Mouse (Mus musculus): ENCODE data around the gene Ranbp17. TPM values are rescaled to one million over a fixed set of nuclear protein-coding genes. Genes with fewer than 3 reads are reported as not detected.
A peak's percentile ranks its signal among the peaks of the same experiment; 100 is the strongest.

The Ranbp17 gene
- polyA plus RNA-seq (2015; fragmentation: Nextera tagmentation; extraction: Ambion mirVana): 3.3 and 4.2 TPM in 2 replicates

GRCm38 (mm10) chr11:33513376-33513991, at the start of gene Ranbp17:
TSS of gene Ranbp17 (minus strand) at chr11:33513746.
- Histone ChIP-seq H3K9me3 (replicated peaks) (no peaks in the 10 kb centered on the region), H3K4me1 (0 out of 2 replicates have a peak, but pooled peaks cover 4% of the 10 kb centered on the region), H3K36me3 (no peaks in the 10 kb centered on the region), H3K9ac (peak within 1 kb of the TSS; percentile 58), H3K27me3 (no peaks in the 10 kb centered on the region), H3K27ac (replicated peaks) (no peak within 1 kb of the TSS), H3K4me3 (replicated peaks) (peak within 1 kb of the TSS; percentile 83), H3K4me2 (replicated peaks) (peak within 1 kb of the TSS; percentile 89)
- 4% methylated on average over 49 of the region's 72 CpGs for WGBS
- peak; percentile 87 for ATAC-seq (ENCODE audit: insufficient number of reproducible peaks, low FRiP score, low TSS enrichment, low read depth)

- Histone ChIP-seq H3K9ac (no peak overlapping the region), H3K36me3 (no peaks in the 10 kb centered on the region), H3K4me2 (replicated peaks) (no peak overlapping the region), H3K27ac (replicated peaks) (no peak overlapping the region), H3K9me3 (replicated peaks) (no peaks in the 10 kb centered on the region), H3K27me3 (no peaks in the 10 kb centered on the region), H3K4me1 (no peaks in the 10 kb centered on the region), H3K4me3 (replicated peaks) (no peak overlapping the region)
- no peak for ATAC-seq (ENCODE audit: insufficient number of reproducible peaks, low FRiP score, low TSS enrichment, low read depth)
- 71% methylated on average over 8 of the region's 8 CpGs for WGBS
Observed at GRCm38 (mm10) chr11:33554123-33554522, 40.6 kb upstream of the Ranbp17 start.

GRCm38 (mm10) chr11:33550861-33551560, 37.5 kb upstream of the Ranbp17 start:
- Histone ChIP-seq H3K9ac (no peak overlapping the region), H3K4me1 (no peaks in the 10 kb centered on the region), H3K27me3 (no peaks in the 10 kb centered on the region), H3K27ac (replicated peaks) (no peak overlapping the region), H3K9me3 (replicated peaks) (no peaks in the 10 kb centered on the region), H3K4me3 (replicated peaks) (no peak overlapping the region), H3K4me2 (replicated peaks) (no peak overlapping the region), H3K36me3 (no peaks in the 10 kb centered on the region)
- no peak for ATAC-seq (ENCODE audit: insufficient number of reproducible peaks, low FRiP score, low TSS enrichment, low read depth)
- WGBS: 72% methylated on average over 14 of the region's 14 CpGs

GRCm38 (mm10) chr11:33547386-33547785, 33.8 kb upstream of the Ranbp17 start:
- 67% methylated on average over 2 of the region's 2 CpGs for WGBS
- Histone ChIP-seq H3K27ac (replicated peaks) (no peak overlapping the region), H3K4me1 (no peaks in the 10 kb centered on the region), H3K27me3 (no peaks in the 10 kb centered on the region), H3K9me3 (replicated peaks) (no peaks in the 10 kb centered on the region), H3K9ac (no peak overlapping the region), H3K4me2 (replicated peaks) (no peak overlapping the region), H3K36me3 (no peaks in the 10 kb centered on the region), H3K4me3 (replicated peaks) (no peak overlapping the region)
- no peak for ATAC-seq (ENCODE audit: insufficient number of reproducible peaks, low FRiP score, low TSS enrichment, low read depth)

GRCm38 (mm10) chr11:33544945-33545344, 31.4 kb upstream of the Ranbp17 start:
- Histone ChIP-seq H3K27me3 (no peaks in the 10 kb centered on the region), H3K9ac (no peak overlapping the region), H3K9me3 (replicated peaks) (no peaks in the 10 kb centered on the region), H3K27ac (replicated peaks) (no peak overlapping the region), H3K4me1 (no peaks in the 10 kb centered on the region), H3K36me3 (no peaks in the 10 kb centered on the region), H3K4me3 (replicated peaks) (no peak overlapping the region), H3K4me2 (replicated peaks) (no peak overlapping the region)
- ATAC-seq (ENCODE audit: insufficient number of reproducible peaks, low FRiP score, low TSS enrichment, low read depth): no peak
- 94% methylated on average over 2 of the region's 2 CpGs for WGBS

- H3K4me3 ChIP-seq (replicated peaks): no peak overlapping the region
- ATAC-seq (ENCODE audit: insufficient number of reproducible peaks, low FRiP score, low TSS enrichment, low read depth): no peak
- no peaks in the 10 kb centered on the region for H3K9me3 ChIP-seq (replicated peaks)
- 68% methylated on average over 11 of the region's 11 CpGs for WGBS
- H3K36me3 ChIP-seq: no peaks in the 10 kb centered on the region
- no peaks in the 10 kb centered on the region for H3K27me3 ChIP-seq
- no peak overlapping the region for H3K9ac ChIP-seq
- no peak overlapping the region for H3K4me2 ChIP-seq (replicated peaks)
- no peak overlapping the region for H3K27ac ChIP-seq (replicated peaks)
- no peaks in the 10 kb centered on the region for H3K4me1 ChIP-seq
Observed at GRCm38 (mm10) chr11:33544121-33544520, 30.6 kb upstream of the Ranbp17 start.

GRCm38 (mm10) chr11:33537390-33538125, 24.0 kb upstream of the Ranbp17 start:
- H3K9ac ChIP-seq: no peak overlapping the region
- ATAC-seq (ENCODE audit: insufficient number of reproducible peaks, low FRiP score, low TSS enrichment, low read depth): no peak
- H3K27ac ChIP-seq (replicated peaks): no peak overlapping the region
- no peaks in the 10 kb centered on the region for H3K27me3 ChIP-seq
- H3K36me3 ChIP-seq: no peaks in the 10 kb centered on the region
- H3K4me2 ChIP-seq (replicated peaks): no peak overlapping the region
- WGBS: 72% methylated on average over 5 of the region's 5 CpGs
- H3K4me1 ChIP-seq: no peaks in the 10 kb centered on the region
- H3K9me3 ChIP-seq (replicated peaks): no peaks in the 10 kb centered on the region
- H3K4me3 ChIP-seq (replicated peaks): no peak overlapping the region

GRCm38 (mm10) chr11:33536636-33537035, 23.1 kb upstream of the Ranbp17 start:
- ATAC-seq (ENCODE audit: insufficient number of reproducible peaks, low FRiP score, low TSS enrichment, low read depth): no peak
- Histone ChIP-seq H3K27me3 (no peaks in the 10 kb centered on the region), H3K36me3 (no peaks in the 10 kb centered on the region), H3K27ac (replicated peaks) (no peak overlapping the region), H3K4me2 (replicated peaks) (no peak overlapping the region), H3K4me1 (no peaks in the 10 kb centered on the region), H3K4me3 (replicated peaks) (no peak overlapping the region), H3K9me3 (replicated peaks) (no peaks in the 10 kb centered on the region), H3K9ac (no peak overlapping the region)
- WGBS: 89% methylated on average over 3 of the region's 3 CpGs

GRCm38 (mm10) chr11:33534541-33534940, 21.0 kb upstream of the Ranbp17 start:
- Histone ChIP-seq H3K9me3 (replicated peaks) (no peaks in the 10 kb centered on the region), H3K36me3 (no peaks in the 10 kb centered on the region), H3K9ac (no peak overlapping the region), H3K27ac (replicated peaks) (no peak overlapping the region), H3K27me3 (no peaks in the 10 kb centered on the region), H3K4me3 (replicated peaks) (no peak overlapping the region), H3K4me2 (replicated peaks) (no peak overlapping the region), H3K4me1 (no peaks in the 10 kb centered on the region)
- WGBS: 81% methylated on average over 4 of the region's 4 CpGs
- ATAC-seq (ENCODE audit: insufficient number of reproducible peaks, low FRiP score, low TSS enrichment, low read depth): no peak

GRCm38 (mm10) chr11:33533577-33533976, 20.0 kb upstream of the Ranbp17 start:
- Histone ChIP-seq H3K9me3 (replicated peaks) (no peaks in the 10 kb centered on the region), H3K4me3 (replicated peaks) (no peak overlapping the region), H3K9ac (no peak overlapping the region), H3K4me1 (no peaks in the 10 kb centered on the region), H3K27ac (replicated peaks) (no peak overlapping the region), H3K27me3 (no peaks in the 10 kb centered on the region), H3K4me2 (replicated peaks) (no peak overlapping the region), H3K36me3 (no peaks in the 10 kb centered on the region)
- 62% methylated on average over 3 of the region's 3 CpGs for WGBS
- ATAC-seq (ENCODE audit: insufficient number of reproducible peaks, low FRiP score, low TSS enrichment, low read depth): no peak

GRCm38 (mm10) chr11:33529576-33529975, 16.0 kb upstream of the Ranbp17 start:
- Histone ChIP-seq H3K36me3 (no peaks in the 10 kb centered on the region), H3K27ac (replicated peaks) (no peak overlapping the region), H3K4me2 (replicated peaks) (no peak overlapping the region), H3K4me3 (replicated peaks) (no peak overlapping the region), H3K9ac (no peak overlapping the region), H3K9me3 (replicated peaks) (no peaks in the 10 kb centered on the region), H3K4me1 (no peaks in the 10 kb centered on the region), H3K27me3 (no peaks in the 10 kb centered on the region)
- 27% methylated on average over 2 of the region's 2 CpGs for WGBS
- no peak for ATAC-seq (ENCODE audit: insufficient number of reproducible peaks, low FRiP score, low TSS enrichment, low read depth)

Measured in embryonic facial prominence, embryonic 15.5 days (tissue).